Mouse (Mus musculus) CH12.LX (cell line): ENCODE results near the gene Arf4. TPM values are rescaled to one million over a fixed set of nuclear protein-coding genes. Genes with fewer than 3 reads are reported as not detected.

ENCODE experiments used
- DNase-seq: peaks from one replicate; pipeline ENCODE4 v3.0.0-alpha.2; 2013; ENCODE audit errors: extremely low read depth
- H3K27ac ChIP-seq: 2 replicates; pipeline ENCODE4 v1.5.1; 2012; ENCODE audit warnings: low read depth, mild to moderate bottlenecking, control low read depth, moderate library complexity; ENCODE audit not compliant: insufficient read depth
- H3K27me3 ChIP-seq: replicated peaks from 2 replicates; pipeline ENCODE3; 2012; ENCODE audit warnings: inconsistent platforms
- H3K36me3 ChIP-seq, 2 experiments: replicated peaks in 1 of 2; 2 replicates each; pipeline versions ENCODE3 to v1.6.1; 2012; ENCODE audit warnings: inconsistent platforms in 1 of 2, low read length in 1 of 2, mild to moderate bottlenecking in 1 of 2, mixed read lengths in 1 of 2, moderate library complexity in 1 of 2; ENCODE audit not compliant: control insufficient read depth in 1 of 2, insufficient read depth in 1 of 2
- H3K4me1 ChIP-seq, 2 experiments: 2 replicates each; pipeline ENCODE4 v1.6.1; 2012; ENCODE audit warnings: inconsistent platforms in 1 of 2, moderate library complexity in 1 of 2; ENCODE audit not compliant: insufficient read depth in 2 of 2, control insufficient read depth in 1 of 2
- H3K4me2 ChIP-seq: 2 replicates; pipeline ENCODE4 v1.6.1; 2012; ENCODE audit warnings: low read depth, mild to moderate bottlenecking, control low read depth; ENCODE audit not compliant: poor library complexity, insufficient read depth, severe bottlenecking
- H3K4me3 ChIP-seq, 3 experiments: fragments of 150-350 bp in 1 of 3; sonication (generic) in 1 of 3; replicated peaks in 1 of 3; 2 replicates each; pipeline versions ENCODE3 to v1.5.1; 2011 to 2012; ENCODE audit warnings: low read depth in 2 of 3, low read length in 2 of 3, mild to moderate bottlenecking in 2 of 3, moderate library complexity in 2 of 3, control low read depth in 1 of 3, improper control_type of control experiment in 1 of 3, inconsistent platforms in 1 of 3, mixed read lengths in 1 of 3; ENCODE audit not compliant: poor library complexity in 1 of 3
- H3K79me2 ChIP-seq: replicated peaks from 2 replicates; pipeline ENCODE4 v1.6.1; 2012; ENCODE audit warnings: mild to moderate bottlenecking, moderate library complexity; ENCODE audit not compliant: control insufficient read depth, poor library complexity, insufficient read depth, severe bottlenecking; ENCODE audit errors: extremely low read depth
- H3K9ac ChIP-seq: 2 replicates; pipeline ENCODE4 v1.6.1; 2012; ENCODE audit warnings: low read depth, mild to moderate bottlenecking, control low read depth, moderate library complexity; ENCODE audit not compliant: insufficient read depth
- H3K9me3 ChIP-seq: replicated peaks from 2 replicates; pipeline ENCODE3; 2012; ENCODE audit warnings: low read length, inconsistent platforms, mixed read lengths
- BHLHE40 ChIP-seq: IDR thresholded peaks from 2 replicates; pipeline ENCODE4 v1.6.1; 2011; ENCODE audit warnings: mild to moderate bottlenecking, low read depth, low read length, improper control_type of control experiment
- CHD1 ChIP-seq: IDR thresholded peaks from 2 replicates; pipeline ENCODE4 v1.6.1; 2012; ENCODE audit warnings: low read depth, low read length, improper control_type of control experiment, inconsistent platforms
- CHD2 ChIP-seq: IDR thresholded peaks from 2 replicates; pipeline ENCODE4 v1.6.1; 2011; ENCODE audit warnings: low read length, improper control_type of control experiment
- CTCF ChIP-seq, 2 experiments: IDR thresholded peaks in 1 of 2; conservative IDR thresholded peaks in 1 of 2; 2 replicates each; pipeline ENCODE4 v1.5.1; 2011 to 2012; ENCODE audit warnings: low read depth in 2 of 2, low read length in 2 of 2, improper control_type of control experiment in 1 of 2, inconsistent platforms in 1 of 2, mild to moderate bottlenecking in 1 of 2, moderate library complexity in 1 of 2
- E2F4 ChIP-seq: IDR thresholded peaks from 2 replicates; pipeline ENCODE4 v1.6.1; 2011; ENCODE audit warnings: low read depth, low read length, improper control_type of control experiment; ENCODE audit not compliant: insufficient replicate concordance
- ELF1 ChIP-seq: IDR thresholded peaks from 2 replicates; pipeline ENCODE4 v1.6.1; 2014; ENCODE audit warnings: low read depth, mild to moderate bottlenecking, inconsistent platforms, low read length, improper control_type of control experiment
- EP300 ChIP-seq: IDR thresholded peaks from 2 replicates; pipeline ENCODE4 v1.6.1; 2011; ENCODE audit warnings: low read length, improper control_type of control experiment
- ETS1 ChIP-seq: conservative IDR thresholded peaks from 2 replicates; pipeline ENCODE4 v1.6.1; 2012; ENCODE audit warnings: low read depth, mild to moderate bottlenecking, inconsistent platforms, low read length, improper control_type of control experiment, moderate library complexity
- GABPA ChIP-seq: IDR thresholded peaks from 2 replicates; pipeline ENCODE4 v1.6.1; 2012; ENCODE audit warnings: low read depth, low read length, improper control_type of control experiment, inconsistent platforms; ENCODE audit not compliant: insufficient replicate concordance
- HCFC1 ChIP-seq: IDR thresholded peaks from 2 replicates; pipeline ENCODE4 v1.6.1; 2012; ENCODE audit warnings: low read depth, mild to moderate bottlenecking, inconsistent platforms, low read length, improper control_type of control experiment
- IRF4 ChIP-seq: IDR thresholded peaks from 2 replicates; pipeline ENCODE4 v1.6.1; 2014; ENCODE audit warnings: low read depth, mild to moderate bottlenecking, inconsistent platforms, low read length, improper control_type of control experiment
- JUN ChIP-seq: IDR thresholded peaks from 2 replicates; pipeline ENCODE4 v1.6.1; 2011; ENCODE audit warnings: low read depth, mild to moderate bottlenecking, low read length, improper control_type of control experiment, moderate library complexity; ENCODE audit not compliant: insufficient read depth
- JUND ChIP-seq: conservative IDR thresholded peaks from 2 replicates; pipeline ENCODE4 v1.6.1; 2011; ENCODE audit warnings: low read depth, low read length, improper control_type of control experiment
- KAT2A ChIP-seq: IDR thresholded peaks from 2 replicates; pipeline ENCODE4 v1.6.1; 2012; ENCODE audit warnings: low read length, improper control_type of control experiment, inconsistent platforms; ENCODE audit not compliant: insufficient replicate concordance
- MAFK ChIP-seq: IDR thresholded peaks from 2 replicates; pipeline ENCODE4 v1.6.1; 2011; ENCODE audit warnings: low read length, improper control_type of control experiment; ENCODE audit not compliant: insufficient replicate concordance
- MAX ChIP-seq: IDR thresholded peaks from 2 replicates; pipeline ENCODE4 v1.6.1; 2011; ENCODE audit warnings: low read length, improper control_type of control experiment
- MAZ ChIP-seq: IDR thresholded peaks from 2 replicates; pipeline ENCODE4 v1.6.1; 2012; ENCODE audit warnings: low read depth, mild to moderate bottlenecking, inconsistent platforms, low read length, improper control_type of control experiment, moderate library complexity
- MEF2A ChIP-seq: IDR thresholded peaks from 2 replicates; pipeline ENCODE4 v1.6.1; 2014; ENCODE audit warnings: low read depth, mild to moderate bottlenecking, inconsistent platforms, low read length, improper control_type of control experiment, borderline replicate concordance
- MXI1 ChIP-seq: IDR thresholded peaks from 2 replicates; pipeline ENCODE4 v1.6.1; 2011; ENCODE audit warnings: mild to moderate bottlenecking, low read depth, low read length, improper control_type of control experiment
- MYC ChIP-seq: IDR thresholded peaks from 2 replicates; pipeline ENCODE4 v1.6.1; 2011; ENCODE audit warnings: low read depth, mild to moderate bottlenecking, improper control_type of control experiment, low read length
- NELFE ChIP-seq: IDR thresholded peaks from 2 replicates; pipeline ENCODE4 v1.6.1; 2011; ENCODE audit warnings: low read depth, low read length, improper control_type of control experiment
- NRF1 ChIP-seq: IDR thresholded peaks from 2 replicates; pipeline ENCODE4 v1.6.1; 2014; ENCODE audit warnings: low read depth, mild to moderate bottlenecking, inconsistent platforms, low read length, improper control_type of control experiment, moderate library complexity
- PAX5 ChIP-seq: IDR thresholded peaks from 2 replicates; pipeline ENCODE4 v1.6.1; 2012; ENCODE audit warnings: low read length, inconsistent platforms, mixed read lengths
- POLR2A ChIP-seq: IDR thresholded peaks from 2 replicates; pipeline ENCODE4 v1.6.1; 2011; ENCODE audit warnings: low read depth, mild to moderate bottlenecking, improper control_type of control experiment, low read length
- POLR2AphosphoS2 ChIP-seq: IDR thresholded peaks from 2 replicates; pipeline ENCODE4 v1.6.1; 2011; ENCODE audit warnings: low read depth, low read length, improper control_type of control experiment
- RAD21 ChIP-seq: IDR thresholded peaks from 2 replicates; pipeline ENCODE4 v1.6.1; 2011; ENCODE audit warnings: low read depth, mild to moderate bottlenecking, low read length, improper control_type of control experiment, moderate library complexity
- RCOR1 ChIP-seq: conservative IDR thresholded peaks from 2 replicates; pipeline ENCODE4 v1.6.1; 2012; ENCODE audit warnings: low read depth, mild to moderate bottlenecking, inconsistent platforms, low read length, improper control_type of control experiment
- SIN3A ChIP-seq: IDR thresholded peaks from 2 replicates; pipeline ENCODE4 v1.6.1; 2012; ENCODE audit warnings: low read length, improper control_type of control experiment, inconsistent platforms
- SMC3 ChIP-seq: IDR thresholded peaks from 2 replicates; pipeline ENCODE4 v1.6.1; 2011; ENCODE audit warnings: low read depth, low read length, improper control_type of control experiment
- TBP ChIP-seq: conservative IDR thresholded peaks from 2 replicates; pipeline ENCODE4 v1.6.1; 2011; ENCODE audit warnings: low read depth, low read length, improper control_type of control experiment
- TCF12 ChIP-seq: IDR thresholded peaks from 2 replicates; pipeline ENCODE4 v1.6.1; 2014; ENCODE audit warnings: low read depth, mild to moderate bottlenecking, inconsistent platforms, low read length, improper control_type of control experiment
- UBTF ChIP-seq: IDR thresholded peaks from 2 replicates; pipeline ENCODE4 v1.6.1; 2012; ENCODE audit warnings: low read depth, mild to moderate bottlenecking, inconsistent platforms, low read length, improper control_type of control experiment, moderate library complexity
- USF1 ChIP-seq: IDR thresholded peaks from 2 replicates; pipeline ENCODE4 v1.6.1; 2014; ENCODE audit warnings: low read depth, mild to moderate bottlenecking, inconsistent platforms, low read length, improper control_type of control experiment
- USF2 ChIP-seq: conservative IDR thresholded peaks from 2 replicates; pipeline ENCODE4 v1.6.1; 2011; ENCODE audit warnings: low read depth, low read length, improper control_type of control experiment
- ZC3H11A ChIP-seq: IDR thresholded peaks from 2 replicates; pipeline ENCODE4 v1.6.1; 2012; ENCODE audit warnings: low read depth, mild to moderate bottlenecking, inconsistent platforms, low read length, improper control_type of control experiment
- ZKSCAN1 ChIP-seq: IDR thresholded peaks from 2 replicates; pipeline ENCODE4 v1.6.1; 2012; ENCODE audit warnings: low read depth, inconsistent platforms, low read length, improper control_type of control experiment, borderline replicate concordance
- ZMIZ1 ChIP-seq: IDR thresholded peaks from 2 replicates; pipeline ENCODE4 v1.6.1; 2012; ENCODE audit warnings: low read depth, mild to moderate bottlenecking, inconsistent platforms, low read length, improper control_type of control experiment
- ZNF384 ChIP-seq: IDR thresholded peaks from 2 replicates; pipeline ENCODE4 v1.6.1; 2012; ENCODE audit warnings: low read depth, low read length, improper control_type of control experiment, inconsistent platforms
- dilution Hi-C: fragments of 300-500 bp; cut with MboI; formaldehyde crosslinking; loops from 2 replicates; pipeline ENCODE4 v1.14.3; 2020; ENCODE audit warnings: low sequenced_read_pairs; ENCODE audit not compliant: extremely low pct_unique_long_range_greater_than_20kb, extremely low pct_ligation_motif_present
- in situ Hi-C: fragments of 300-500 bp; cut with MboI; formaldehyde crosslinking; loops from 3 replicates; pipeline ENCODE4 v1.14.3; 2019; ENCODE audit warnings: low sequenced_read_pairs, low pct_ligation_motif_present, low pct_unique_long_range_greater_than_20kb, mixed read lengths
- polyA plus RNA-seq: library from polyadenylated mRNA; unstranded; fragments of >175 nt; gene quantifications from 2 replicates; pipeline ENCODE4 v1.2.1, GENCODE M21; 2012; ENCODE audit warnings: low read depth; ENCODE audit not compliant: insufficient read length
- total RNA-seq, 2 experiments: library from RNA; depleted of rRNA; stranded (reverse); fragments of 300-350 nt in 1 of 2; fragments of >200 nt in 1 of 2; gene quantifications; 2 replicates each; pipeline ENCODE4 v1.2.3; 2012 to 2014

The Arf4 gene
- total and polyA plus RNA-seq, 3 experiments = 43.3 to 86.4 (median 66.6) TPM

GRCm38 (mm10) chr14:26669292-26670073, 31.6 kb downstream of the Arf4 start, which contains the start of gene Pde12:
TSS of gene Pde12 (minus strand) at chr14:26669883.
- Histone ChIP-seq H3K4me3 (peak within 1 kb of the TSS; percentile 59 to 99 (median 95)), H3K79me2 (peaks cover 47% of the 10 kb centered on the region), H3K27me3 (no peaks in the 10 kb centered on the region), H3K4me2 (peak within 1 kb of the TSS; percentile 95), H3K4me1 (peaks cover 5 to 44% of the 10 kb centered on the region in 2 experiments), H3K9ac (peak within 1 kb of the TSS; percentile 66), H3K36me3 (peaks cover 9 to 20% of the 10 kb centered on the region in 2 experiments), H3K9me3 (peaks cover 3% of the 10 kb centered on the region), H3K27ac (peak within 1 kb of the TSS; percentile 58)
- dilution Hi-C loops (no loop called here), in situ Hi-C loops (no loop called here)
- TF ChIP-seq CTCF (conservative IDR thresholded peaks at IDR 0.05 in 1 of 2, IDR thresholded peaks at IDR 0.05 in 1 of 2; ENCODE audit: low read depth in 2 of 2, low read length in 2 of 2) = no peak
- 0 out of 2 replicates have a peak, but pooled peaks have one; percentile 69 for TF ChIP-seq E2F4
- 0 out of 2 replicates have a peak, but pooled peaks have one; percentile 18 for TF ChIP-seq TCF12
- peak; percentile 5; the same call in 1 of the 2 replicates for TF ChIP-seq GABPA
- peak; percentile 72 for TF ChIP-seq POLR2A
- peak; percentile 87 for TF ChIP-seq HCFC1
- no peak for TF ChIP-seq PAX5
- no peak for TF ChIP-seq SMC3
- TF ChIP-seq USF1 = no peak
- peak; percentile 61; the same call in 1 of the 2 replicates for TF ChIP-seq IRF4
- no peak; the same call in 1 of the 2 replicates for TF ChIP-seq MXI1
- peak; percentile 71 for TF ChIP-seq BHLHE40
- TF ChIP-seq SIN3A = peak; percentile 92
- TF ChIP-seq RCOR1 = no peak
- no peak for TF ChIP-seq EP300
- TF ChIP-seq ETS1 = no peak
- peak; percentile 56 for TF ChIP-seq ZMIZ1
- TF ChIP-seq UBTF = no peak
- no peak for TF ChIP-seq USF2
- no peak for TF ChIP-seq CHD1
- peak; percentile 69 for TF ChIP-seq CHD2
- TF ChIP-seq MEF2A = peak; percentile 37; the same call in 1 of the 2 replicates
- TF ChIP-seq MAX = peak; percentile 60
- TF ChIP-seq ZKSCAN1 = no peak
- TF ChIP-seq RAD21 = no peak
- TF ChIP-seq JUND = peak; percentile 40; the same call in 1 of the 2 replicates
- TF ChIP-seq MAZ = 0 out of 2 replicates have a peak, but pooled peaks have one; percentile 50
- no peak for TF ChIP-seq JUN
- TF ChIP-seq NRF1 = peak; percentile 29; the same call in 1 of the 2 replicates
- no peak for TF ChIP-seq ZNF384
- TF ChIP-seq MYC = peak; percentile 59
- peak; percentile 100 for TF ChIP-seq ZC3H11A
- TF ChIP-seq POLR2AphosphoS2 = no peak
- TF ChIP-seq NELFE = peak; percentile 64
- 0 out of 2 replicates have a peak, but pooled peaks have one; percentile 22 for TF ChIP-seq MAFK
- TF ChIP-seq KAT2A = peak; percentile 84; the same call in 1 of the 2 replicates
- peak; percentile 64; the same call in 1 of the 2 replicates for TF ChIP-seq TBP
- TF ChIP-seq ELF1 = peak; percentile 83
- DNase-seq = peak; percentile 90
